In the genomic region with DNA sequence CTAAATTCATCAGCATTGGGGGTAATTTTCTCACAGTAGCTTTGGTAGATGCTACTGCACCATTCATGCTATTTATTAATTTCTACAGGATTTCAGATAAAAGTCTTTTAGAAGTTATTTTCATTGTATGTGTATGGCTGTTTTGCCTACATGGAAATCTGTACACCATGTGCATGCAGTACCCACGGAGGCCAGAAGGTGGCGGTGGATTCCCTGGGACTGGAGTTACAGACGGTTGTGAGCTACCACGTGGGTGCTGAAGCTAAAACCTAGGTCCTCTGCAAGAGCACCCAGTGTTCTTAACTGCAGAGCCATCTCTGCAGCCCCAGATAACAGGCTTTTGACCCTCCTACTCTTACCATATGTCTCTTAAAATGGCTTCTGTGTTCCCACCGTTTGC, we compare ENCODE assay signal across 11 mouse cellular contexts.
DNase-seq lines count a peak whose midpoint lies in the region; ATAC-seq and TF ChIP-seq lines count a peak whose summit lies in the region.
"Had no signal": no experiment of that assay in that cellular context is flagged by ENCODE, and none has a peak within 500 bp of the region (broad histone marks: within the 10 kb centered on the region; RNA-seq: fewer than 3 reads in every experiment).

No protein-coding gene starts in this region.

- no peak for ATAC-seq in liver, embryonic 12.5 days
- ATAC-seq in limb, embryonic 11.5 days (ENCODE audit: insufficient number of reproducible peaks, low FRiP score, low TSS enrichment, low read depth) = no peak
- ATAC-seq in megakaryocyte-erythroid progenitor cell, adult 5-6 weeks (replicated peaks; ENCODE audit: low FRiP score, low TSS enrichment, poor library complexity, severe bottlenecking) = no peak

- DNase-seq in gastrocnemius, adult 2 months = no peak
- no peak for DNase-seq in gastrocnemius, postnatal 4 days (ENCODE audit: low spot score in 2 of 2)
- no peak for DNase-seq in liver, adult 2 months (ENCODE audit: extremely low read depth, low read depth, low spot score)
- peak; percentile 50 for DNase-seq in ES-E14 (ENCODE audit: low read depth, low spot score)
- peak; percentile 36 for DNase-seq in limb, embryonic 11.5 days (ENCODE audit: low spot score)
- no peak for DNase-seq in ovary, postnatal 10 days (ENCODE audit: low spot score)
- DNase-seq: thymus, postnatal 14 days had no signal

- H3K9ac ChIP-seq in liver, adult 2 months (ENCODE audit: low read depth, low read length) = no peak overlapping the region
- no peak overlapping the region for H3K9ac ChIP-seq in liver, embryonic 12.5 days
- no peak overlapping the region for H3K9ac ChIP-seq in ES-E14 (ENCODE audit: insufficient read depth, low read depth, low read length, poor library complexity, severe bottlenecking)
- H3K9ac ChIP-seq in limb, embryonic 11.5 days (ENCODE audit: low read length) = no peak overlapping the region
- H3K9ac ChIP-seq: embryonic facial prominence, embryonic 13.5 days had no signal

- no peaks in the 10 kb centered on the region for H3K79me2 ChIP-seq in liver, adult 2 months (ENCODE audit: control insufficient read depth, insufficient read depth, low read length)

- no peak for TF ChIP-seq POLR2A in liver, adult 2 months (IDR thresholded peaks at IDR 0.05; ENCODE audit: extremely low read depth, insufficient read depth, low read length)

- H3K4me2 ChIP-seq in liver, embryonic 12.5 days = no peak overlapping the region
- H3K4me2 ChIP-seq in limb, embryonic 11.5 days (ENCODE audit: low read depth, severe bottlenecking) = no peak overlapping the region
- H3K4me2 ChIP-seq: embryonic facial prominence, embryonic 13.5 days had no signal

- TF ChIP-seq CTCF in gastrocnemius, adult 2 months (IDR thresholded peaks at IDR 0.05) = peak; percentile 37; the same call in 1 of the 2 replicates
- TF ChIP-seq CTCF in liver, adult 2 months (IDR thresholded peaks at IDR 0.05; ENCODE audit: low read depth, low read length) = peak; percentile 54

- H3K27me3 ChIP-seq in liver, adult 2 months (ENCODE audit: control insufficient read depth, insufficient read depth, low read length) = no peaks in the 10 kb centered on the region
- H3K27me3 ChIP-seq in liver, embryonic 12.5 days (replicated peaks) = no peaks in the 10 kb centered on the region
- no peaks in the 10 kb centered on the region for H3K27me3 ChIP-seq in limb, embryonic 11.5 days (ENCODE audit: control insufficient read depth, insufficient read depth, low read length)
- H3K27me3 ChIP-seq: embryonic facial prominence, embryonic 13.5 days had no signal

- H3K4me3 ChIP-seq in gastrocnemius, adult 2 months = no peak overlapping the region
- H3K4me3 ChIP-seq in liver, adult 2 months (ENCODE audit: insufficient read depth, low read depth, low read length) = no peak overlapping the region
- no peak overlapping the region for H3K4me3 ChIP-seq in liver, embryonic 12.5 days
- no peak overlapping the region for H3K4me3 ChIP-seq in ES-E14 (ENCODE audit: insufficient read depth in 1 of 2, low read depth in 1 of 2, low read length in 2 of 2, poor library complexity in 1 of 2, severe bottlenecking in 1 of 2)
- no peak overlapping the region for H3K4me3 ChIP-seq in limb, embryonic 11.5 days (ENCODE audit: low read depth, low read length)
- H3K4me3 ChIP-seq: embryonic facial prominence, embryonic 13.5 days had no signal

- WGBS in liver, adult 2 months = 42% methylated on average over 5 of the region's 5 CpGs
- WGBS in liver, embryonic 12.5 days (ENCODE audit: insufficient replicate concordance) = 38% methylated on average over 5 of the region's 5 CpGs
- WGBS in limb, embryonic 11.5 days = 38% methylated on average over 5 of the region's 5 CpGs

- H3K9me3 ChIP-seq in liver, embryonic 12.5 days (replicated peaks) = peaks cover 13% of the 10 kb centered on the region; the same call in 1 of the 2 replicates
- no peaks in the 10 kb centered on the region for H3K9me3 ChIP-seq in ES-E14 (ENCODE audit: control insufficient read depth, insufficient read depth, low read depth, low read length)
- H3K9me3 ChIP-seq in limb, embryonic 11.5 days (ENCODE audit: control insufficient read depth, low read length) = no peaks in the 10 kb centered on the region

- H3K36me3 ChIP-seq in liver, adult 2 months (ENCODE audit: control insufficient read depth, insufficient read depth, low read length) = no peaks in the 10 kb centered on the region
- no peaks in the 10 kb centered on the region for H3K36me3 ChIP-seq in liver, embryonic 12.5 days
- H3K36me3 ChIP-seq in ES-E14 (ENCODE audit: control insufficient read depth, insufficient read depth, low read length, poor library complexity, severe bottlenecking) = no peaks in the 10 kb centered on the region
- H3K36me3 ChIP-seq in limb, embryonic 11.5 days (ENCODE audit: control insufficient read depth, insufficient read depth, low read length) = no peaks in the 10 kb centered on the region
- H3K36me3 ChIP-seq: embryonic facial prominence, embryonic 13.5 days; G1E had no signal

- in situ Hi-C loops in ES-E14 (cut with MboI; ENCODE audit: low sequenced_read_pairs in 2 of 2, unreplicated experiment in 2 of 2) = no loop called here

- intact Hi-C loops in gastrocnemius, adult 2 months (cut with DNase I) = no loop called here

- no peaks in the 10 kb centered on the region for H3K4me1 ChIP-seq in liver, adult 2 months (ENCODE audit: control insufficient read depth, insufficient read depth, low read length)
- no peaks in the 10 kb centered on the region for H3K4me1 ChIP-seq in liver, embryonic 12.5 days
- H3K4me1 ChIP-seq in ES-E14 (ENCODE audit: control insufficient read depth in 2 of 2, insufficient read depth in 2 of 2, low read length in 2 of 2, poor library complexity in 1 of 2) = no peaks in the 10 kb centered on the region
- H3K4me1 ChIP-seq in limb, embryonic 11.5 days (ENCODE audit: control insufficient read depth, insufficient read depth, low read length) = no peaks in the 10 kb centered on the region
- H3K4me1 ChIP-seq: embryonic facial prominence, embryonic 13.5 days had no signal

- H3K27ac ChIP-seq in gastrocnemius, adult 2 months = no peak overlapping the region
- no peak overlapping the region for H3K27ac ChIP-seq in liver, adult 2 months (replicated peaks; ENCODE audit: insufficient read depth, low read depth, low read length)
- no peak overlapping the region for H3K27ac ChIP-seq in liver, embryonic 12.5 days
- H3K27ac ChIP-seq in ES-E14 (ENCODE audit: insufficient read depth, low read depth, low read length, poor library complexity, severe bottlenecking) = no peak overlapping the region
- no peak overlapping the region for H3K27ac ChIP-seq in limb, embryonic 11.5 days (replicated peaks; ENCODE audit: low read depth, low read length)
- H3K27ac ChIP-seq: embryonic facial prominence, embryonic 13.5 days had no signal

TF ChIP-seq in ES-E14, 5 proteins besides CTCF, POLR2A, EP300 and RAD21:
- TF ChIP-seq HCFC1 (IDR thresholded peaks at IDR 0.05; ENCODE audit: borderline replicate concordance, insufficient read depth, low read length) (no peak), ZC3H11A (IDR thresholded peaks at IDR 0.05; ENCODE audit: borderline replicate concordance, low read depth, low read length) (no peak), ZNF384 (IDR thresholded peaks at IDR 0.05; ENCODE audit: low read depth, low read length) (no peak), MAFK (IDR thresholded peaks at IDR 0.05; ENCODE audit: insufficient read depth, low read depth, low read length) (no peak), CHD2 (IDR thresholded peaks at IDR 0.05; ENCODE audit: low read depth, low read length) (no peak)

Comparison
In these comparisons a context has a peak if more than half of its experiments do, and no peak if none do; other contexts are left out.
1. DNase-seq: peak in ES-E14 (single experiment) and limb, embryonic 11.5 days (single experiment); none in gastrocnemius, adult 2 months (single experiment), gastrocnemius, postnatal 4 days (0 of 2), liver, adult 2 months (single experiment) and ovary, postnatal 10 days (single experiment).